Mouse (Mus musculus): Measurements from ENCODE around the gene BC030499. TPM values are rescaled to one million over a fixed set of nuclear protein-coding genes. Genes with fewer than 3 reads are reported as not detected.
A peak's percentile ranks its signal among the peaks of the same experiment; 100 is the strongest.

BC030499 gene
- polyA plus RNA-seq (2012; rRNA removed) = 0.22 and 0.27 TPM in 2 replicates

DNA sequence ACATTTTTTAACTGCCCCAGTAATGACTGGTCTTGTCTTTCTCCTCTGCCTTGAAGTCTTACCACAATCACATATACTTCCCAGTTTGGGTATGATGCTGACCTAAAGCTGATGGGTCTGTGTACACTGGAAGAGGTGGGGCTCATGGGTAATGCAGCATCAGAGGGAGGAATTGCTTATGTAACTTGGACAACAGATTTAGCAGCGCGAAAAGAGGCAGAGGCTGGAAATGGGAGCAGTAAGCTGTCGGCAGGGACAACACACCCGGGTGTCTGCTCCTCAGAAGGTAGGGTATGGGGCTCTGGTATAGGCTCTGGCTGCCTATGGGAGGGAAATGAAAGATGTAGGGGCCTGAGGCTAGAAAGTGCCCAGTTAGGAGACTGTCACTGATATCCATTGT is at the start of gene BC030499:
Gene BC030499, plus strand, starts transcription at position 188 of the 400 bp plus-strand sequence.
- 92% methylated on average over 4 of the region's 4 CpGs for WGBS
- TF ChIP-seq CTCF (IDR thresholded peaks at IDR 0.05; ENCODE audit: insufficient read depth, low read length) (no peak), POLR2A (IDR thresholded peaks at IDR 0.05; ENCODE audit: borderline replicate concordance, extremely low read depth, low read depth, low read length) (no peak)
- no peak for DNase-seq
- H3K4me3 ChIP-seq (replicated peaks; ENCODE audit: extremely low read depth, low read depth, low read length) = no peak within 1 kb of the TSS
- H3K4me1 ChIP-seq (ENCODE audit: control insufficient read depth, insufficient read depth, low read length) = no peaks in the 10 kb centered on the region

DNA sequence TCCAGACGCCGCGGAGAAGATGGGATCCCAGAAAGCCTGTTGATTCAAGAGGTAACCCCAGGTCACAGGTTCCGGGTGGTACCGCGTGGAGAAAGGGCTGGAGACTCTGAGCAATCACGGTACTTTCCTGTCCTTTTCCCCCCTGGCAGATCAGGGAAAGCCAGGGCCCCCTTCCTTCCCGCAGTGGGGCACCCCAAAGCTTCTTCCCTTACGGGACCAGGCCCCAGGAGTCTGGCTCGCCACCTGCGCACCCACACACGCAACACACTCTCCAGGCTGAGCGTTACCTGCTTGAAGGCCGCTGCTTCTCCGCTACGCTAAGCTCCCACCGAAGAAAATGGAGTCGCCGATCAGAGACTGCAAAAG is 45.4 kb upstream of the BC030499 start:
- Histone ChIP-seq H3K4me3 (replicated peaks; ENCODE audit: extremely low read depth, low read depth, low read length) (peak overlapping the region; percentile 98), H3K4me1 (ENCODE audit: control insufficient read depth, insufficient read depth, low read length) (peaks cover 4% of the 10 kb centered on the region)
- no peak for DNase-seq
- under 1% methylated on average over 19 of the region's 19 CpGs for WGBS
- no peak for TF ChIP-seq POLR2A (IDR thresholded peaks at IDR 0.05; ENCODE audit: borderline replicate concordance, extremely low read depth, low read depth, low read length)
- TF ChIP-seq CTCF (IDR thresholded peaks at IDR 0.05; ENCODE audit: insufficient read depth, low read length) = no peak

DNA sequence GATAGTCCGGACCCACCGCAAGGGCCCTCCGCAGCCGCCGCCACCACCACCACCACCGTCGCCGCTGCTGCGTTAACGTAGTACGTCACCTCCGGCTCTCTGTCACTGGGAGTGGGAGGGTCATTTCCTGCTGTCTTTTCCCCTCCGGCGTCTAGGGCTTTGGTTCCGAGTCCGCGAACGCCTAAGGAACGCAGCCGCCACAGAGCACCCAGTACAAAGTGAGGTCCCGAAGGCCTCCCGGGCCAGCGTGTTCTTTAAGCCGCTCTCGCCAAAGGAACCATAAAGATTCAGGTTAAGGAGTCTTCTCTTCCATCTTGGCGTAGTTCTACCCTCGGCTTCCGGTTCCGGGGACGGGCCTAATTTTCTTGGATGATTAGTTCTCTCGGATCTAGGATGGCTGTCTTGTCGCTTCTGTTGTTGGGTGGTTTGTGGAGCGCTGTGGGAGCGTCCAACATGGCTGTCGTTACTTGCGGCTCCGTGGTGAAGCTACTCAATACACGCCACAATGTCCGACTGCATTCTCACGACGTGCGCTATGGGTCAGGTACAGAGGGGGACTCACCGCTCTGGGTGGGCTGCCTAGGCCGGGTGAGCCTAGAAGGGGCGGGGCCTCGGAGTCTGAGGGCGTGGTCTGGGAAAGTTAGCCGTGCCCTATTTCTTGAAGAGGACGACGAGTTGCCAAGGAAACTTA is 44.9 kb upstream of the BC030499 start, which contains the start of the genes Sdf2 and Supt6:
Gene Sdf2, plus strand, starts transcription at position 120 of the 691 bp plus-strand sequence.
Gene Supt6, minus strand, starts transcription at position 361 of the 691 bp plus-strand sequence.
- TF ChIP-seq POLR2A (IDR thresholded peaks at IDR 0.05; ENCODE audit: borderline replicate concordance, extremely low read depth, low read depth, low read length) (peak; percentile 91), CTCF (IDR thresholded peaks at IDR 0.05; ENCODE audit: insufficient read depth, low read length) (no peak)
- peak; percentile 92 for DNase-seq
- Histone ChIP-seq H3K4me1 (ENCODE audit: control insufficient read depth, insufficient read depth, low read length) (peaks cover 4% of the 10 kb centered on the region), H3K4me3 (replicated peaks; ENCODE audit: extremely low read depth, low read depth, low read length) (peak within 1 kb of the TSS; percentile 98)
- under 1% methylated on average over 50 of the region's 50 CpGs for WGBS

DNA sequence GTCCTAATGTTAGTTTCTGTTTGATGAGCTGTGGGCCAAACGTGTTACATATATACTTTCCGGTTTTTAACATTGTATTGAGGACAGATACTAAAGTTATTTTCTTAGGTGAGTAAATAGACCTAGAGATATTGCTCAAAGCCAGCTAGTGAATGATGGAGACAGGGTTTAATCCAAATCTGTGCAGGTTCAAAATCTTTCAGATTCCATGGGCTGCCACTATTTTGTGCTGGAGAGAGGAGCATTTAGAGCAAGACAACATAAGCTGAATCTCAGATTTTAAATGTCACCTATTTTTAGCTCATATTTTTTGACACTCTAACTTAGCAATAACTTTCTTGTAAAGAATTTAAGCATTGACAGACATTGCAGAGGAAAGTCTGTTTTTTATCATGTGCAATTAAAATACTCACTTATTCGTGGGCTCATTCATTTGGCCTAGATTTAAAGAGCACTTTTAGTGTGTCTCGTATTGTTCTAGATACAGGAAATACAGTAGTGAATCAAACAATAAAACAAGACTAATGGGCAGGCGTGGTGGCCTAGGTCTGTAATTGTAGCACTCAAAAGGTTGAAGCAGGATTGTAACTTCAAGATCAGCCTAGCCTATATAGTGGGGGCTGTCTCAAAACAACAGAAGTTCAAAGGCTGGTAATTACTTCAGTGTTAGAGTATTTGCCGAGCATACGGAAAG is 44.2 kb upstream of the BC030499 start:
- H3K4me3 ChIP-seq (replicated peaks; ENCODE audit: extremely low read depth, low read depth, low read length) = peak overlapping the region; percentile 98
- no peak for DNase-seq
- H3K4me1 ChIP-seq (ENCODE audit: control insufficient read depth, insufficient read depth, low read length) = peaks cover 4% of the 10 kb centered on the region
- TF ChIP-seq POLR2A (IDR thresholded peaks at IDR 0.05; ENCODE audit: borderline replicate concordance, extremely low read depth, low read depth, low read length) = no peak
- no peak for TF ChIP-seq CTCF (IDR thresholded peaks at IDR 0.05; ENCODE audit: insufficient read depth, low read length)
- 17% methylated on average over 7 of the region's 7 CpGs for WGBS

DNA sequence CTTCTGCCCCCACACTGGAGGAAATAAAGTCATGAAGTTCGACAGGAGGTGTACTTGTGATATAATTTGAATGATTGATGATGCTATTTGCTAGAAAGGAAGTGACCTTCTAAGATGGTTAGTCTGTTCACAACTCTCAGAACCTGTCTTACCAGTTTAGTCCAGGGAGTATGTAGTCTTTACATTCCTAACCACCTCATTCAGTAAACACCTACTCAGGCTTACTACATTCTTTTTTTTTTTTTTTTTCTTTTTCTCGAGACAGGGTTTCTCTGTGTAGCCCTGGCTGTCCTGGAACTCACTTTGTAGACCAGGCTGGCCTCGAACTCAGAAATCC is 43.7 kb upstream of the BC030499 start:
- no peak overlapping the region for H3K4me3 ChIP-seq (replicated peaks; ENCODE audit: extremely low read depth, low read depth, low read length)
- WGBS = 39% methylated on average over 3 of the region's 3 CpGs
- TF ChIP-seq CTCF (IDR thresholded peaks at IDR 0.05; ENCODE audit: insufficient read depth, low read length) (no peak), POLR2A (IDR thresholded peaks at IDR 0.05; ENCODE audit: borderline replicate concordance, extremely low read depth, low read depth, low read length) (no peak)
- peaks cover 4% of the 10 kb centered on the region for H3K4me1 ChIP-seq (ENCODE audit: control insufficient read depth, insufficient read depth, low read length)
- no peak for DNase-seq

DNA sequence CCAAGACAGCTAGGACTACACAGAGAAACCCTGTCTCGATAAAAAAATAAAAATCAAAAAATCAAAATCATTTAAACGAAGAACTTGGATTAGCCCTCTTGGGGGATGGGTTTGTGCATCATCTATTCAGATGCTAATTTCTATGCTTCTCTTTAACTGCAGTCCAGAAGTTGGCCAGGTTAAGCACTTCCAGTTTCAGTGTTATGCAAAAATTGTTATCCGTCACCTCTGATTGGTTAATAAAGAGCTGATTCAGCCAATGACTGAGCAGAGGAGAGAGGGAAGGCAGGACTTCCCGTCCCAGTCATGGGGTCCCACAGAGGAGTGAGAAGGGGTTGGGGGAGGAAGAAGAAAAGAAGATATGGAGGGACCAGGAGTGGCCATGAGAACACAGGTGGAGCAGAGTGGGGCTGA is 42.9 kb upstream of the BC030499 start:
- 68% methylated on average over 4 of the region's 4 CpGs for WGBS
- Histone ChIP-seq H3K4me1 (ENCODE audit: control insufficient read depth, insufficient read depth, low read length) (peaks cover 4% of the 10 kb centered on the region), H3K4me3 (replicated peaks; ENCODE audit: extremely low read depth, low read depth, low read length) (no peak overlapping the region)
- no peak for TF ChIP-seq POLR2A (IDR thresholded peaks at IDR 0.05; ENCODE audit: borderline replicate concordance, extremely low read depth, low read depth, low read length)
- TF ChIP-seq CTCF (IDR thresholded peaks at IDR 0.05; ENCODE audit: insufficient read depth, low read length) = no peak
- DNase-seq = no peak

DNA sequence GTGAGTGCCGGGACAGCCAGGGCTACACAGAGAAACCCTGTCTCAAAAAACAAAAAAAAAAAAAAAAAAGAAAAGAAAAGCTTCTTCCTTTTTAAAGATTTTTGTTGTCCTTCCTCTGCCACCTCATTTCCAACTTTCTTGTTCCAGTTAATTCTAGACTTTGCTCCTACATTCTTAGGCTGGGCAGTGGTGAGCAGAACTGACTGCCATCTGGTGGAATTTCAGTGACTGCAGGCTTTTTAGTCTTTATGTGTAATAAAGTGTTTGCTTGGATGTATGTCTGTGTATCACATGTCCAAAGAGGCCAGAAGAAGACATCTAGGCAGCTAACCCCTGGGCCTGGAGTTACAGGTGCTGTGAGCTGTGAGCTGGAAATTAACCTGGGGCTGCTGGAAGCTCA is 34.0 kb upstream of the BC030499 start:
- no peaks in the 10 kb centered on the region for H3K4me1 ChIP-seq (ENCODE audit: control insufficient read depth, insufficient read depth, low read length)
- no peak for TF ChIP-seq CTCF (IDR thresholded peaks at IDR 0.05; ENCODE audit: insufficient read depth, low read length)
- TF ChIP-seq POLR2A (IDR thresholded peaks at IDR 0.05; ENCODE audit: borderline replicate concordance, extremely low read depth, low read depth, low read length) = no peak
- DNase-seq = no peak
- H3K4me3 ChIP-seq (replicated peaks; ENCODE audit: extremely low read depth, low read depth, low read length) = no peak overlapping the region
- WGBS = 89% methylated on average over 1 of the region's 1 CpGs

DNA sequence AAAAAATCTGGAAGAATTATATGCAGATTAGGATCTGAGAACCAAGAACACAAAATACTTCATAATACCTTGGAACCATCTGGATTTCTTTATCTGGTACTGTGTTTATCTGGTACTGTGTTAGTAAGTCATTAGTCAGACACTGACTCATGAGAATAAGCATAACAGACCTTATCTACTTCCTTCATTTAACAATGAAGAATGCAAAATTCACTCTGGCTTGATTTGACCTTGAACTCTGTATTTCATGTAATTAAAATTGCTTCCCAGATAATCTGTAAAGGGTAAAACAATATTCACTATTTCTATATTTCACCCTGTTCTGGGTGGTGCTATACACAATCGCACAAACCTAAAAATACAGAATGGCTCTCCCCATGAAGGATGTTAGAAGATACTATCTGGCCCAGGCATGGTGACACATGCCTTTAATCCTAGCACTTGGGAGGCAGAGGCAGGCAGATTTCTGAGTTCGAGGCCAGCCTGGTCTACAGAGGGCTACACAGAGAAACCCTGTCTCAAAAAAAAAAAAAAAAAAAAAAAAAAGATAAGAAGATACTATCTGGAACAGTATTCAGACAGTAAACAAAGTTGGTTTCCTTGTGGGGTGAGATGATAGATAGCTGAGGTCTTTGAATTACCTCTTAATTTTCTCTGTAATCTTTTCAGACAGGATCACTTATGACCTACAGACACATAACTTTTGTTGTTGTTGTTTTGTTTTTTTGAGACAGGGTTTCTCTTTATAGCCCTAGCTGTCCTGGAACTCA is 30.0 kb upstream of the BC030499 start:
- Histone ChIP-seq H3K4me3 (replicated peaks; ENCODE audit: extremely low read depth, low read depth, low read length) (no peak overlapping the region), H3K4me1 (ENCODE audit: control insufficient read depth, insufficient read depth, low read length) (no peaks in the 10 kb centered on the region)
- TF ChIP-seq POLR2A (IDR thresholded peaks at IDR 0.05; ENCODE audit: borderline replicate concordance, extremely low read depth, low read depth, low read length) = no peak
- no peak for TF ChIP-seq CTCF (IDR thresholded peaks at IDR 0.05; ENCODE audit: insufficient read depth, low read length)
- 71% methylated on average over 2 of the region's 2 CpGs for WGBS
- DNase-seq = no peak

Data from lung, adult 2 months (tissue).